Mouse (Mus musculus) midbrain, postnatal 0 days (tissue): ENCODE measurements at regions not wholly inside any gene's neighbourhood (a gene's known extent, or its start where the extent isn't known, plus 50 kb on each side); places are given as distances from the start of the nearest gene placed in this dataset. TPM values are rescaled to one million over a fixed set of nuclear protein-coding genes. Genes with fewer than 3 reads are reported as not detected.

Source experiments
- ATAC-seq: fragments of 200-750 bp; cut with Nextera tagmentation; 2 replicates; pipeline ENCODE4 v1.8.0; 2017; ENCODE audit warnings: moderate number of reproducible peaks, mild to moderate bottlenecking, moderate TSS enrichment, moderate library complexity; ENCODE audit not compliant: low FRiP score
- DNase-seq: peaks from one replicate; pipeline ENCODE4 v3.0.0-alpha.2; 2015; ENCODE audit warnings: low spot score
- H3K27ac ChIP-seq: fragments of 300-500 bp; sonication (generic); 2 replicates; pipeline ENCODE4 v1.5.1; 2014; ENCODE audit warnings: low read depth, mild to moderate bottlenecking, low read length, mixed read lengths
- H3K27me3 ChIP-seq: fragments of 300-500 bp; sonication (generic); 2 replicates; pipeline ENCODE4 v1.6.1; 2014; ENCODE audit warnings: low read length, control low read depth, mixed read lengths; ENCODE audit not compliant: insufficient read depth
- H3K36me3 ChIP-seq: fragments of 300-500 bp; sonication (generic); 2 replicates; pipeline ENCODE4 v1.6.1; 2014; ENCODE audit warnings: low read length, control low read depth, mixed read lengths; ENCODE audit not compliant: insufficient read depth
- H3K4me1 ChIP-seq: fragments of 300-500 bp; sonication (generic); 2 replicates; pipeline ENCODE4 v1.6.1; 2014; ENCODE audit warnings: mild to moderate bottlenecking, control low read depth, antibody characterized with exemption, low read length, mixed read lengths; ENCODE audit not compliant: insufficient read depth
- H3K4me2 ChIP-seq: fragments of 300-500 bp; sonication (generic); 2 replicates; pipeline ENCODE4 v1.6.1; 2014; ENCODE audit warnings: low read depth, mild to moderate bottlenecking, low read length, mixed read lengths; ENCODE audit not compliant: poor library complexity, severe bottlenecking
- H3K4me3 ChIP-seq: fragments of 300-500 bp; sonication (generic); 2 replicates; pipeline ENCODE4 v1.5.1; 2014; ENCODE audit warnings: low read depth, mild to moderate bottlenecking, low read length, moderate library complexity
- H3K9ac ChIP-seq: fragments of 300-500 bp; sonication (generic); replicated peaks from 2 replicates; pipeline ENCODE4 v1.6.1; 2014; ENCODE audit warnings: mild to moderate bottlenecking, low read length, moderate library complexity, mixed read lengths; ENCODE audit not compliant: poor library complexity, severe bottlenecking
- H3K9me3 ChIP-seq: fragments of 300-500 bp; sonication (generic); 2 replicates; pipeline ENCODE4 v1.6.1; 2016; ENCODE audit warnings: low read length, control low read depth
- CTCF ChIP-seq: IDR thresholded peaks from 2 replicates; pipeline ENCODE4 v1.5.1; 2016; ENCODE audit warnings: antibody characterized with exemption, mild to moderate bottlenecking
- WGBS: fragments of 180-500 bp; shearing (Covaris S2); extraction: QIAGEN DNeasy Blood & Tissue Kit; methylation state at CpG from one replicate; pipeline ENCODE4 v1.1.7; 2014; 5-methylcytosine and 5-hydroxymethylcytosine counted together
- microRNA-seq: library from miRNA; unstranded; fragments of <30 nt; microRNA quantifications from one replicate; pipeline ENCODE4, GENCODE M21; 2016; ENCODE audit warnings: borderline number of aligned reads

DNA sequence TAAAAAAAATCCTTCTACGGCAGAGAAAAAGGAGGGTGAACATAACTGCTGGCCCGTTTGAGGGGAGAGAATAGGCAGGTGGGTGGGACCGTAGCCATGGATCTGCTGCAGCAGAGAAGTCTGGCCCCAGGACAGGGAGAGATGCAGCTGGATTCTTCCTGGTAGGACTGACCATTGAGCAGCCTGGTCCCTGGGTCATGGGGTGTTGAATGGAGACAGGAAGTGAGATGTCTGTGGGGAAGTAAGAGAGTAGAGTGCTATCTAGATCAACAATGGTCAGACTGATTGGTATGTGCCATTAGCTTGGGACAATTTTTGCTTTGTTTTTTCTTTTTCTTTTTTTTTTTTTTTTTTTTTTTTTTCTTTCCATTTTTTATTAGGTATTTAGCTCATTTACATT, 1123.5 kb upstream of the A1bg start:
- no peak overlapping the region for H3K9ac ChIP-seq
- no peak overlapping the region for H3K4me3 ChIP-seq
- H3K36me3 ChIP-seq, result no peaks in the 10 kb centered on the region
- DNase-seq (no peak), ATAC-seq (no peak)
- no peaks in the 10 kb centered on the region for H3K4me1 ChIP-seq
- no peak for TF ChIP-seq CTCF
- no peak overlapping the region for H3K4me2 ChIP-seq
- no peaks in the 10 kb centered on the region for H3K27me3 ChIP-seq
- no peak overlapping the region for H3K27ac ChIP-seq
- 87% methylated on average over 3 of the region's 3 CpGs for WGBS
- H3K9me3 ChIP-seq, result no peaks in the 10 kb centered on the region

DNA sequence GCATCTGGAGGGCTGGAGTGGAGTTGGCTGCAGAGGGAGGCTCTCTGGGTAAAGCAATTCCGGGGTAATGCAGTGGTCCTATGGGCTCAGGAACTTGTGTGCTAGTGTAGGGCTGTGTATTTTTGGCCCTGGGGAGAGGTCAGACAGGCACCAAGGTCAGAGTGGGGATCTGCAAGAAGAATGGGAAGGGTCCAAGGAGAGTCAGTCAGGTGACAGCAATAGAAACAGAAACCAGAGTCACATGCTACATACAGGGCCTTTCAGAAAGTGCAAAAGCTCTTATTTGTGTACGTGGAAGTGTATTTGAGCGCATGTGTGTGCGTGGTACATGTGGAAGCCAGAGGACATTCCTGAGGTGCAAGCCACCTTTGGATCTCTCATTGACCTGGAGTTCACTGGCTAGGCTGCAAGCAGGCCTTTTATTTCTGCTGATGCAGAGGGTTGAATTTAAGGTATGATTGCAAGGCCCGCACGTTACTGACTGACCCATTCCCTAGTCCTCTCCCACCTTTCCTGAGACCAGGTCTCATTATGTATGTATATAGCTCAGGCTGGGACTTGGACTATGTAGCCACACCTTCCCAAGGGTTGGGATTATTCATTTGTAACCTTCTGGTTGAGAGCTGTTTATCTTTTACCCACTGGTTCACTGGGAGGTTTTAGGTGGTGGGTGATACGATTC, 1122.0 kb upstream of the A1bg start:
- no peak overlapping the region for H3K9ac ChIP-seq
- H3K36me3 ChIP-seq, result no peaks in the 10 kb centered on the region
- H3K4me2 ChIP-seq, result no peak overlapping the region
- no peak for DNase-seq
- no peak for TF ChIP-seq CTCF
- H3K4me1 ChIP-seq, result no peaks in the 10 kb centered on the region
- no peaks in the 10 kb centered on the region for H3K27me3 ChIP-seq
- 97% methylated on average over 7 of the region's 7 CpGs for WGBS
- no peaks in the 10 kb centered on the region for H3K9me3 ChIP-seq
- no peak overlapping the region for H3K4me3 ChIP-seq
- no peak overlapping the region for H3K27ac ChIP-seq
- ATAC-seq, result no peak

DNA sequence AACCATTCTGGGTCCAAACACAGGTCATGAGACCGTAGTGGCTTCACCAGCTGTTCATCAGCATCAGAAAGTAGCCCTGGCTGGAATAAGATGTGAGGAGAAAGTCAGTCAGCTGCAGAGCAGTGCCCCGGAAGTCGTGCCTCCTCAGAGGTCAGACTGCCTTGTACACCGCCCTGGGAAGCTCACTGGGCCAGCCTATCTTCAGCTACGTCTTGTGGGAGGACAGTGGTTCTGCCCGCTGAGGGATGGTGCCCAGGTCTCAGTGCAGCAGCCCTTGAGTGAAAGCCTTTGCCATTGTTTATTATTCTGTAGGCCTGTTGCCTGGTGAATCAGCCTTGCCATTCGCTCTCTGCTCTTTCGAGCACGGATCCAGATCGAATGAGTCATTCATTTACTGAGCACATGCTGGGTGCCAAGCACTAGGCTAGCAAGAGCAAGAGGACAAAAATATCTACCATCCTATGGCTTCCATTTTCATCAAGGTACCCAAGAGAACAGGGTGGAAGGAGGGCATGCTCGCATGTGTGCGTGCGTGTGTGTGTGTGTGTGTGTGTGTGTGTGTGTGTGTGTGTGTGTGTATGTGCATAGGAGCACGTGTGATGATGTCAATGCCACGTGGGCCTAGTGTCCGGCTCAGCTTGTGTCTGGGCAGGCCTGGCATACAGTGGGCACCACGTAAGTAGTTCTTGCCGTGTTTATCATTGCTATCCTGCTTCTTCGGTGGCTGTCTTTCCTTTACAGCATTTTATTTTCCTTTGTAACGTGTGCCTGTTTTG, 1121.0 kb upstream of the A1bg start:
- H3K4me1 ChIP-seq, result no peaks in the 10 kb centered on the region
- WGBS, result 84% methylated on average over 20 of the region's 20 CpGs
- no peaks in the 10 kb centered on the region for H3K36me3 ChIP-seq
- DNase-seq, result no peak
- H3K9me3 ChIP-seq, result no peaks in the 10 kb centered on the region
- TF ChIP-seq CTCF, result no peak
- no peaks in the 10 kb centered on the region for H3K27me3 ChIP-seq
- H3K9ac ChIP-seq, result no peak overlapping the region
- no peak overlapping the region for H3K4me2 ChIP-seq
- ATAC-seq, result no peak
- H3K4me3 ChIP-seq, result no peak overlapping the region
- no peak overlapping the region for H3K27ac ChIP-seq

DNA sequence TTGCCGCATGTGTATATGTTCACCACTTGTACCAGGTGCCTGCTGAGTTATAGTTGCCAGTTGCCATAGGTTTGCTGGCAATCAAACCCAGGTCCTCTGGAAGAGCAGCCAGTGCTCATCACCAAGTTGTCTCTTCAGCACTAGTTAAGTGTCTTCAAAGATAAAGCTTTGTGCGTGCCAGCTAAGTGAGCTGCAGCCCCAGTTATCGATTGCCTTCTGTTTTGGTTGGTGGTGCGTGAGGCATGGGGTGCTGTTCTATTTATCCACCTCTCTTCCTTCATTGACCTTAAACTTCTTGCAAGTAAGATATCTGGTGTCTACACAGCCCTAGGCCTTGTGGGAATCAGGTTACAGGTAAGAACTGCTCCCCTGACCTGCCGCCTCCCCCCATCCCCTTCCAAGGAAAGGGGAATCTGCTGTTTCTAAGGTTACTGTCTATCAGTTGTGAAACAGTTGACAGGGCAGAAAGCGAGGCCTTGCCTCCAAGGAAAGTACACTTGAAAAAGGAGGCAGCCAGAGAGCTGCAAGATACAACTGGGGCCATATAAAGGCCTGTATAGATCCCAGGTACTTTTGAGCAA, 1120.2 kb upstream of the A1bg start:
- no peak overlapping the region for H3K27ac ChIP-seq
- no peaks in the 10 kb centered on the region for H3K9me3 ChIP-seq
- no peak for TF ChIP-seq CTCF
- no peak for ATAC-seq
- no peak overlapping the region for H3K4me2 ChIP-seq
- H3K27me3 ChIP-seq, result no peaks in the 10 kb centered on the region
- no peak for DNase-seq
- no peak overlapping the region for H3K9ac ChIP-seq
- no peaks in the 10 kb centered on the region for H3K4me1 ChIP-seq
- WGBS, result 92% methylated on average over 6 of the region's 6 CpGs
- no peak overlapping the region for H3K4me3 ChIP-seq
- no peaks in the 10 kb centered on the region for H3K36me3 ChIP-seq

Small RNAs in the stretch of these regions (microRNA-seq; reads per million reads assigned to microRNA genes)
- not detected for gene Gm24810
